Mouse (Mus musculus) forebrain, postnatal 0 days (tissue): ENCODE results near the gene Lexm. TPM values are rescaled to one million over a fixed set of nuclear protein-coding genes. Genes with fewer than 3 reads are reported as not detected.
A peak's percentile ranks its signal among the peaks of the same experiment; 100 is the strongest.

Experiments
- ATAC-seq: fragments of 200-750 bp; cut with Nextera tagmentation; 2 replicates; pipeline ENCODE4 v1.8.0; 2017; ENCODE audit warnings: mild to moderate bottlenecking, moderate library complexity
- DNase-seq: peaks from one replicate; pipeline ENCODE4 v3.0.0-alpha.2; 2015
- H3K27ac ChIP-seq: fragments of 300-500 bp; sonication (generic); 2 replicates; pipeline ENCODE4 v1.5.1; 2014; ENCODE audit warnings: low read depth, mild to moderate bottlenecking, antibody characterized with exemption, low read length, moderate library complexity, mixed read lengths
- H3K27me3 ChIP-seq: fragments of 300-500 bp; sonication (generic); 2 replicates; pipeline ENCODE4 v1.6.1; 2014; ENCODE audit warnings: mild to moderate bottlenecking, low read length, mixed read lengths; ENCODE audit not compliant: insufficient read depth
- H3K36me3 ChIP-seq: fragments of 300-500 bp; sonication (generic); 2 replicates; pipeline ENCODE4 v1.6.1; 2014; ENCODE audit warnings: mild to moderate bottlenecking, moderate library complexity; ENCODE audit not compliant: insufficient read depth
- H3K4me1 ChIP-seq: fragments of 300-500 bp; sonication (generic); 2 replicates; pipeline ENCODE4 v1.6.1; 2014; ENCODE audit warnings: antibody characterized with exemption; ENCODE audit not compliant: insufficient read depth
- H3K4me2 ChIP-seq: fragments of 300-500 bp; sonication (generic); 2 replicates; pipeline ENCODE4 v1.6.1; 2014; ENCODE audit warnings: low read depth, mild to moderate bottlenecking, moderate library complexity
- H3K4me3 ChIP-seq: fragments of 300-500 bp; sonication (generic); 2 replicates; pipeline ENCODE4 v1.5.1; 2014; ENCODE audit warnings: low read depth, low read length, mixed read lengths
- H3K9ac ChIP-seq: fragments of 300-500 bp; sonication (generic); 2 replicates; pipeline ENCODE4 v1.6.1; 2014; ENCODE audit warnings: mild to moderate bottlenecking
- H3K9me3 ChIP-seq: fragments of 300-500 bp; sonication (generic); 2 replicates; pipeline ENCODE4 v1.6.1; 2016; ENCODE audit warnings: low read length
- CTCF ChIP-seq: sonication (generic); IDR thresholded peaks from 2 replicates; pipeline ENCODE4 v1.5.1; 2016; ENCODE audit warnings: antibody characterized with exemption, control low read depth, low read depth
- WGBS: fragments of 180-500 bp; shearing (Covaris S2); extraction: QIAGEN DNeasy Blood & Tissue Kit; methylation state at CpG from one replicate; pipeline ENCODE4 v1.1.7; 2014; 5-methylcytosine and 5-hydroxymethylcytosine counted together
- polyA plus RNA-seq: library from polyadenylated mRNA; unstranded; fragments of >200 nt; fragmentation: Nextera tagmentation; extraction: Ambion mirVana; gene quantifications from 2 replicates; pipeline ENCODE4 v1.2.1, GENCODE M21; 2015
- total RNA-seq: library from RNA; depleted of rRNA; stranded (reverse); fragments of >200 nt; gene quantifications from 2 replicates; pipeline ENCODE4 v1.2.3, GENCODE M21; 2014

Lexm gene
- total and polyA plus RNA-seq, 2 experiments from 2014 or later: not detected

DNA sequence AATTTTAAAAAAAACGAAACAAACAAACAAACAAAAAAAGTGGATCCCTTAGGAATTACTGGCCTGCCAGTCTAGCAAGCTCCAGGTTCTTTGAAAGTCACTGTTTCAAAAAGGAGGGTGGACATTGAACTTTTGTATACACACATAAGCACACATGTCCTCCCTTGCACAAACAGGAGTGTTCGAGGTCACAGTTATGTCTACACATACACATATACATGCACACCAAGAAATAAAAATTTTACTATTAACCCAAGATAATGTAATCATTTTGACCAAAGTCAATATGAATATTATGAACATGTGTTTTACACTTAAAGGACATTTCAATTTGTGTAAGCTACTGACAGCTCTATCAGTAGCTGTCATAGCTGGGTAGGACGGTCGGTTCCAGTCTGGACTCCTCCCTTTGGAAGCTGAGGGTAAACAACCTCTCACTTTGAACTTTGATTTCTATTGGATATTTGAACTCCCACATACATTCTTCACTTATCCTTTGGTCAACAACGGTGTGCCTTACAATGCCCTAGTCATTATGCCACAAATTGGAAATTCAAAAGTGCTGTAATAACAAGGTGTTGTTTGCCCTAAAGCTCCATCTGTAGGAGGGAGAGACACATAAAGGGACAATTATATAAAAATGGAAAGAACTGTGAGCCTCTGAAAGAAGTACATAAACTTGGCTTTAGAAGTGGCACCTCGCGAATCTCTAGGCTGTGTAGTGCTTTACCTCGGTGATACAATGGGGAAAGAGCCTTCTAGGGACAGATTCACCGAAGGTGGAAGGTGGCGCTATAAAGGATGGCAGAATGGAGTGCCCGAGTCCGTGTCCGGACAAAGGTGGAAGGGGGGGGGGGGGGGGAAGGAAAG, 57.5 kb downstream of the Lexm start:
- DNase-seq (peak; percentile 26), ATAC-seq (no peak)
- peak overlapping the region; percentile 59 for H3K9ac ChIP-seq
- no peaks in the 10 kb centered on the region for H3K9me3 ChIP-seq
- H3K4me2 ChIP-seq: peak overlapping the region; percentile 93
- H3K27me3 ChIP-seq: no peaks in the 10 kb centered on the region
- H3K4me1 ChIP-seq: peaks cover 22% of the 10 kb centered on the region
- peak overlapping the region; percentile 76; the same call in 1 of the 2 replicates for H3K27ac ChIP-seq
- TF ChIP-seq CTCF: no peak
- H3K36me3 ChIP-seq: peaks cover 2% of the 10 kb centered on the region; the same call in 1 of the 2 replicates
- H3K4me3 ChIP-seq: peak overlapping the region; percentile 87; the same call in 1 of the 2 replicates
- 33% methylated on average over 13 of the region's 13 CpGs for WGBS

- no peaks in the 10 kb centered on the region for H3K36me3 ChIP-seq
- peaks cover 10% of the 10 kb centered on the region for H3K4me1 ChIP-seq
- H3K4me3 ChIP-seq: no peak overlapping the region
- H3K4me2 ChIP-seq: no peak overlapping the region
- ATAC-seq (no peak), DNase-seq (no peak)
- H3K27ac ChIP-seq: no peak overlapping the region
- TF ChIP-seq CTCF: no peak
- no CpG with 5 or more reads among the region's 1 CpGs for WGBS
- no peak overlapping the region for H3K9ac ChIP-seq
- no peaks in the 10 kb centered on the region for H3K27me3 ChIP-seq
- no peaks in the 10 kb centered on the region for H3K9me3 ChIP-seq
Measured at GRCm38 (mm10) chr4:106557978-106558377, 59.1 kb downstream of the Lexm start.

- DNase-seq (no peak), ATAC-seq (no peak)
- Histone ChIP-seq H3K27ac (no peak overlapping the region), H3K4me2 (no peak overlapping the region), H3K4me1 (peaks cover 3% of the 10 kb centered on the region), H3K4me3 (no peak overlapping the region), H3K36me3 (no peaks in the 10 kb centered on the region), H3K9me3 (no peaks in the 10 kb centered on the region), H3K9ac (no peak overlapping the region), H3K27me3 (no peaks in the 10 kb centered on the region)
- no peak for TF ChIP-seq CTCF
- 90% methylated on average over 5 of the region's 5 CpGs for WGBS
Measured at GRCm38 (mm10) chr4:106557262-106557661, 59.8 kb downstream of the Lexm start.

DNA sequence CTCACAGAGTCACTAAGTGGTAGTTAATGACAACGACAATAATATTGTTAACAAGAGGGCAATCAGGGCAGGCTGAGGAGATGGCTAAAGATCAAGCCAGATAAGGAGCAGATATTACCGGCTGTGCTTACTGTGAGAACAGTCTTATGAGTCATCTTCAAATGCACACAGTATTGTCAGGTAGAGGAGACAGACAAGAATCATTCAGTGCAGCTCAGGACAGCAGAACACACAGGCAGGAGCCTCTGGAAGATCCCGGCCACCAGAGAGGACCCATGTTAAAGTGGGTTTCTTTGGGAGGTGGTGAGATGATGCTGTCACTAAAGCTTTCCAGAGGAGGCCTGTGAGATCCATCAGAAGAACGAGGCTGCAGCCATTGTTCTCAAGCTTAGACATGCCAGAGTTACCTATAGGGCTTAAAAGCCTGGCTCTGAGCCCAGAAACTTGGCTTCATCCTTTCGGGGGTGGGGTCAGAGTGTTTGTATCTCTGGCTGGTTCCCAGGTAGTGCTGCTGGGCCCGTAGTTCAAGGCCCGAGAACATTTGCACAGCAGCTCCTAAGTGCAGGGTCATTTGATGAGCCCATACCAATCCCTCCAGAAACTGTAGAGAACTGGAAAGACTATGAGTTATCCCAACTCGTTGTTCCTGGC, 66.4 kb downstream of the Lexm start:
- H3K4me3 ChIP-seq: no peak overlapping the region
- H3K4me1 ChIP-seq: no peaks in the 10 kb centered on the region
- H3K4me2 ChIP-seq: no peak overlapping the region
- H3K9me3 ChIP-seq: no peaks in the 10 kb centered on the region
- TF ChIP-seq CTCF: no peak
- DNase-seq: no peak
- no peak overlapping the region for H3K27ac ChIP-seq
- no peak overlapping the region for H3K9ac ChIP-seq
- no peaks in the 10 kb centered on the region for H3K36me3 ChIP-seq
- no peaks in the 10 kb centered on the region for H3K27me3 ChIP-seq
- no peak for ATAC-seq
- 58% methylated on average over 8 of the region's 8 CpGs for WGBS

- H3K36me3 ChIP-seq: no peaks in the 10 kb centered on the region
- ATAC-seq (no peak), DNase-seq (no peak)
- H3K4me2 ChIP-seq: no peak overlapping the region
- no peak for TF ChIP-seq CTCF
- no peaks in the 10 kb centered on the region for H3K9me3 ChIP-seq
- H3K4me3 ChIP-seq: no peak overlapping the region
- H3K27me3 ChIP-seq: no peaks in the 10 kb centered on the region
- 88% methylated on average over 3 of the region's 3 CpGs for WGBS
- H3K27ac ChIP-seq: no peak overlapping the region
- no peaks in the 10 kb centered on the region for H3K4me1 ChIP-seq
- H3K9ac ChIP-seq: no peak overlapping the region
Measured at GRCm38 (mm10) chr4:106548113-106548512, 68.9 kb downstream of the Lexm start.

DNA sequence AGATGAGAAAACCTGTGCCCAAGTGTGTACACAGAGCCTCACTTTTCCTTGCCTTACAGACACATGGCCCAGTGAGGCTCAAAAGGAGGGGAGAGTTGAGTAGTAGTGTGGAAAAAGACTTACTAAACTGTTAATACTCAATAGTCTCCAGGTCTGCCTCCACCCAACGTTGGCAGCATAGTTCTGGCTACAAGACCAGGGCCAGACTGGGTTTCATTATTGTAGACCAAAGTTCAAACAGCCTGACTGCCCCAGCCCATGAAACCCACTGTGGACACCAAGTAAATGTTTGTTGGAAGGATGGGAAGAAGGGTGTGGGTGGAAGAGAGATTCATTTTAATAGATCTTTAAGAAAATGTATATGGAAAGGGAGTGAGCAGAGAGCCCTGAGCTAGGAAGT, 70.1 kb downstream of the Lexm start:
- Histone ChIP-seq H3K27me3 (no peaks in the 10 kb centered on the region), H3K9ac (no peak overlapping the region), H3K27ac (no peak overlapping the region), H3K4me3 (no peak overlapping the region), H3K4me2 (no peak overlapping the region), H3K9me3 (no peaks in the 10 kb centered on the region), H3K36me3 (no peaks in the 10 kb centered on the region), H3K4me1 (no peaks in the 10 kb centered on the region)
- WGBS: 81% methylated on average over 1 of the region's 1 CpGs
- no peak for TF ChIP-seq CTCF
- no peak for DNase-seq
- ATAC-seq: no peak

DNA sequence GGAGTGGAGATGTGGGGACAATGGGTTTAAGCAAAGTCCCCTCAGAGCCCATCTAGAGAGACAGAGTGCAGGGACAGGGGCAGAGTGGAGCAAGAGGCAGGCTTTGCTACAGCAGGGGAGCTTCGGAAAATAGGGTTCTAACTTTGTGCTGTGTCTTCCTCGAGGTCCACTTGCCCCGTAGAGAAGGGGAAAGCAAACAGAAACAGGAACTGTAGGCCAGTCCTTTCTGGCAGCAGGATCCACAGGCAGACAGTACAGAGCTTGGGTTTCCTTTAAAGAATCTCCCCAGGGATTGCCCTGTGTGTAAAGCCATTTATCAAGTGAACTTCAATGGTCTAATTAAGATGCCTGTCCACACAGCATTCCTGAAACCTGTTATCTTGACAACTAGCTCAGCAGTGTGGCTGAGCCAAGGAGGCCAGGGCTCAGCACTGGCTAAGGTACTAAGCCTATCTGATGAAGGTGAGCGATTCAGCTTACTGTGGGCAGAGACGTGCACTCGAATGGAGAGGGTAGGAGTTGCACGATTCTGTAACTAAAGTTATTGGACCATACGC, 71.1 kb downstream of the Lexm start:
- Histone ChIP-seq H3K27me3 (no peaks in the 10 kb centered on the region), H3K4me3 (no peak overlapping the region), H3K27ac (no peak overlapping the region), H3K9ac (no peak overlapping the region), H3K4me2 (no peak overlapping the region), H3K4me1 (no peaks in the 10 kb centered on the region), H3K9me3 (no peaks in the 10 kb centered on the region), H3K36me3 (no peaks in the 10 kb centered on the region)
- no peak for TF ChIP-seq CTCF
- ATAC-seq (no peak), DNase-seq (no peak)
- 65% methylated on average over 8 of the region's 8 CpGs for WGBS
